Mouse (Mus musculus): ENCODE data around the gene Asb7.

Asb7 gene

GRCm38 (mm10) chr7:66689294-66689619 is at the start of gene Asb7:
TSS of gene Asb7 (minus strand) at chr7:66689596.
- no peak for DNase-seq

GRCm38 (mm10) chr7:66737418-66737817 is 48.0 kb upstream of the Asb7 start:
- DNase-seq: no peak

GRCm38 (mm10) chr7:66734993-66735392 is 45.6 kb upstream of the Asb7 start:
- DNase-seq: no peak

- DNase-seq: no peak
Observed at GRCm38 (mm10) chr7:66734466-66734865, 45.1 kb upstream of the Asb7 start.

- no peak for DNase-seq
Observed at GRCm38 (mm10) chr7:66733882-66734281, 44.5 kb upstream of the Asb7 start.

- no peak for DNase-seq
Observed at GRCm38 (mm10) chr7:66733431-66733830, 44.0 kb upstream of the Asb7 start.

- DNase-seq: no peak
Observed at GRCm38 (mm10) chr7:66729232-66729631, 39.8 kb upstream of the Asb7 start.

- no peak for DNase-seq
Observed at GRCm38 (mm10) chr7:66728072-66728471, 38.7 kb upstream of the Asb7 start.

- no peak for DNase-seq
Observed at GRCm38 (mm10) chr7:66724954-66725353, 35.6 kb upstream of the Asb7 start.

- no peak for DNase-seq
Observed at GRCm38 (mm10) chr7:66724514-66724913, 35.1 kb upstream of the Asb7 start.

GRCm38 (mm10) chr7:66711166-66711565 is 21.8 kb upstream of the Asb7 start:
- DNase-seq: no peak

- DNase-seq: no peak
Observed at GRCm38 (mm10) chr7:66704631-66705030, 15.2 kb upstream of the Asb7 start.

- no peak for DNase-seq
Observed at GRCm38 (mm10) chr7:66702721-66703120, 13.3 kb upstream of the Asb7 start.

GRCm38 (mm10) chr7:66694467-66694866 is 5.1 kb upstream of the Asb7 start:
- no peak for DNase-seq

GRCm38 (mm10) chr7:66689620-66690360 is 394 bp upstream of the Asb7 start, which contains the start of gene Lins1:
TSS of gene Lins1 (plus strand) at chr7:66689889.
- DNase-seq: peak; percentile 95 to 97

- no peak for DNase-seq
Observed at GRCm38 (mm10) chr7:66688721-66689120, 675 bp downstream of the Asb7 start.

- no peak for DNase-seq
Observed at GRCm38 (mm10) chr7:66682119-66682863, 7.1 kb downstream of the Asb7 start.

- no peak for DNase-seq
Observed at GRCm38 (mm10) chr7:66675800-66676199, 13.6 kb downstream of the Asb7 start.

GRCm38 (mm10) chr7:66667064-66667463 is 22.3 kb downstream of the Asb7 start:
- DNase-seq: no peak

- no peak for DNase-seq
Observed at GRCm38 (mm10) chr7:66663548-66663947, 25.8 kb downstream of the Asb7 start.

- peak; percentile 14 to 66 for DNase-seq
Observed at GRCm38 (mm10) chr7:66661572-66661971, 27.8 kb downstream of the Asb7 start.

GRCm38 (mm10) chr7:66660972-66661371 is 28.4 kb downstream of the Asb7 start:
- DNase-seq: no peak

GRCm38 (mm10) chr7:66660291-66660690 is 29.1 kb downstream of the Asb7 start:
- DNase-seq: no peak

GRCm38 (mm10) chr7:66655471-66655870 is 33.9 kb downstream of the Asb7 start:
- DNase-seq: no peak
